Mouse (Mus musculus) heart, adult 2 months (tissue): ENCODE data around the gene Hes7. TPM values are rescaled to one million over a fixed set of nuclear protein-coding genes. Genes with fewer than 3 reads are reported as not detected.

ENCODE experiments used
- DNase-seq, 2 experiments: peaks; one replicate each; pipeline ENCODE4 v3.0.0; 2021
- H3K27ac ChIP-seq: fragments of 200-600 bp; 2 replicates; pipeline ENCODE4 v1.8.1; 2022
- H3K27me3 ChIP-seq: fragments of 200-500 bp; 2 replicates; pipeline ENCODE4 v1.6.1; 2012; ENCODE audit warnings: mild to moderate bottlenecking, low read length, inconsistent platforms, mixed read lengths; ENCODE audit not compliant: control insufficient read depth, insufficient read depth
- H3K36me3 ChIP-seq: fragments of 200-500 bp; 2 replicates; pipeline ENCODE4 v1.6.1; 2012; ENCODE audit warnings: low read length, inconsistent platforms; ENCODE audit not compliant: control insufficient read depth, insufficient read depth
- H3K4me1 ChIP-seq: fragments of 200-500 bp; 2 replicates; pipeline ENCODE4 v1.6.1; 2011; ENCODE audit warnings: low read length; ENCODE audit not compliant: control insufficient read depth, insufficient read depth
- H3K4me3 ChIP-seq: fragments of 200-600 bp; 2 replicates; pipeline ENCODE4 v1.8.1; 2022
- H3K79me2 ChIP-seq: fragments of 200-500 bp; replicated peaks from 2 replicates; pipeline ENCODE4 v1.6.1; 2012; ENCODE audit warnings: mild to moderate bottlenecking, inconsistent platforms, low read length, moderate library complexity, mixed read lengths; ENCODE audit not compliant: control insufficient read depth, insufficient read depth
- H3K9ac ChIP-seq: fragments of 200-500 bp; 2 replicates; pipeline ENCODE4 v1.6.1; 2012; ENCODE audit warnings: low read depth, mild to moderate bottlenecking, control low read depth, inconsistent platforms, low read length, mixed read lengths
- CTCF ChIP-seq: fragments of 200-600 bp; IDR thresholded peaks from 2 replicates; pipeline ENCODE4 v1.8.1; 2022; ENCODE audit warnings: antibody characterized with exemption, mild to moderate bottlenecking, moderate library complexity
- EP300 ChIP-seq: fragments of 200-500 bp; IDR thresholded peaks from 2 replicates; pipeline ENCODE4 v1.6.1; 2011; ENCODE audit warnings: low read depth, low read length, control low read depth; ENCODE audit not compliant: insufficient read depth
- POLR2A ChIP-seq: fragments of 200-500 bp; IDR thresholded peaks from 2 replicates; pipeline ENCODE4 v1.6.1; 2011; ENCODE audit warnings: mild to moderate bottlenecking, low read depth, low read length, control low read depth; ENCODE audit not compliant: insufficient read depth
- WGBS: fragments of 180-500 bp; shearing (Covaris S2); methylation state at CpG from one replicate; pipeline ENCODE4 v1.1.7; 2018; 5-methylcytosine and 5-hydroxymethylcytosine counted together
- intact Hi-C: fragments of 180-260 bp; cut with DNase I; formaldehyde crosslinking; loops from one replicate; pipeline ENCODE4 v1.15.1; 2025
- polyA plus RNA-seq: library from polyadenylated mRNA; depleted of rRNA; stranded (reverse); fragments of >200 nt; gene quantifications from 2 replicates; pipeline ENCODE4 v1.2.3, GENCODE M21; 2012
- total RNA-seq, 2 experiments: library from RNA; stranded (reverse); gene quantifications; 2 replicates each; pipeline ENCODE4 v1.2.3; 2021

Hes7 gene
- total and polyA plus RNA-seq, 3 experiments: 0.10 to 0.11 TPM; not detected in 1

DNA sequence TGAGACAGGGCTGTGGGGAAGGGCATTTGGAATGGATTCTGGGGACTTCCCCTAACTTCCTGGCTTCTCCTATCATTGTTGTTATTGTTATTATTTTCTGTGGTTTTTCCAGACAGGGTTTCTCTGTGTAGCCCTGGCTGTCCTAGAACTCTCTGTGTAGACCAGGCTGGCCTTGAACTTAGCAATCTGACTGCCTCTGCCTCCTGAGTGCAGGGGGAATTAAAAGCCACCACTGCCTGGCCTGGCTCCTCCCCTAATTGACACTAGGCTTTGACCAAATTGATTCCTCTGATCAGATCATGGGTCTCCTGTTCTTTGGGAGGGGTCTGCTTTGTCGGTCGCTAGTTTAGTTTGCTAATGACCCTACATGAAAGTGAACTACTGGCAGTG is 6.5 kb downstream of the Hes7 start:
- no peaks in the 10 kb centered on the region for H3K27me3 ChIP-seq
- H3K9ac ChIP-seq: no peak overlapping the region
- H3K4me3 ChIP-seq: no peak overlapping the region; the same call in 1 of the 2 replicates
- H3K27ac ChIP-seq: no peak overlapping the region; the same call in 1 of the 2 replicates
- no peaks in the 10 kb centered on the region for H3K79me2 ChIP-seq
- DNase-seq: no peak
- no peaks in the 10 kb centered on the region for H3K36me3 ChIP-seq
- WGBS: 73% methylated on average over 2 of the region's 2 CpGs
- intact Hi-C loops: loop anchor here (5.0 kb wide), 1 partner anchor 106 kb away; no protein-coding TSS in a partner anchor
- TF ChIP-seq CTCF: no peak
- TF ChIP-seq EP300: no peak
- no peak for TF ChIP-seq POLR2A
- peaks cover 3% of the 10 kb centered on the region; the same call in 1 of the 2 replicates for H3K4me1 ChIP-seq

DNA sequence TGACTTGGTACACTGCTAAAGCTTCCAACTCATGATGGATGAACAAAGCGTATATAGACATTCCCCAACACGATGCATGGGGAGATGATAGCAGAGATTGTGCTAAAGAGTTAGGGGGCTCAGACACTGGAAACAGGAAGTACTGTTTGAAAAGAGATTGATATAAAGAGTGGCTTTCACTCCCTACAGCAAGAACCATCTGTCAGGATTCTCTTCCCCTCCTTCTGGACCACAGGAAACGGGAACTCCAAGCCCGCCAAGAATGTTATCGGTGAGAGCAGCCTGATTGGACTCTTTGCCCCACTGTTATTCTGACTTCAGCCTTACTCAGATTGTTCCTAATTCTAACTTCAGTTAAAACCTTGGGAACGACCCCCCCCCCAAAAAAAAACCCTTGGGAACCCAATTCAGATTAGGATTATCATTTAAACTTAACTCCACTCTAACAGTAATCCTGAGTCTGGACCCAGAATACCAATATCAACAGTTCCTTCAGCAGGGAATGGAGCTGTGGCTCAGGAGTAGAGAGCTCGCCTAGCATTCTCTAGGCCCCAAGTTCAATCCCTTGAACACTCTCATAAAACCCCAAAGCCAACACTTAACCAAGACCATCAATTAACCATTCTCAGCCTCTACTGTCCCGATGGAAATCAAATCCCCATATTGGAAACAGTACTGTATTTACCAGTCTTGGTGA is 8.4 kb downstream of the Hes7 start:
- 49% methylated on average over 8 of the region's 8 CpGs for WGBS
- no peak for DNase-seq
- Histone ChIP-seq H3K4me1 (peaks cover 3% of the 10 kb centered on the region; the same call in 1 of the 2 replicates), H3K79me2 (no peaks in the 10 kb centered on the region), H3K36me3 (no peaks in the 10 kb centered on the region), H3K27ac (no peak overlapping the region), H3K9ac (no peak overlapping the region), H3K27me3 (no peaks in the 10 kb centered on the region), H3K4me3 (no peak overlapping the region)
- TF ChIP-seq CTCF (no peak), EP300 (no peak), POLR2A (no peak)
- intact Hi-C loops: loop anchor here (5.0 kb wide), 1 partner anchor 104 kb away; no protein-coding TSS in a partner anchor

DNA sequence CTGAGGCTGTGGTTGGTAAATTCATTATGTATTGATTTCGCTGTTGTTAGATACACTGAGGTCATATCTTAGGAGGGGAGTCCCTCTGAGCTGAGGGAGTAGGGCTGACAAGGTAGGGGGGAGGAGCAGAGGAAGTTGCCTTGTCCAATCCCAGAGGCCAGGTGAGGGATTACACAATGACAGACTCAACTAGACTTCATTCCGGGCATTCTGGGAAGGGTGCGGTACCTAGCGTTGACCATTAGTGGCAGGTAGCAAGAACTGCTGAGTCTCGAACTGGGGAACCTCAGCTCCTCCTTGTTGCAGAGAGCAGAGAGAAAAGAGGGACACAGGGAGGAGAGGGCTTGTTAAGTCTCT is 13.3 kb downstream of the Hes7 start:
- intact Hi-C loops: no loop called here
- Histone ChIP-seq H3K27ac (no peak overlapping the region), H3K36me3 (no peaks in the 10 kb centered on the region), H3K79me2 (no peaks in the 10 kb centered on the region), H3K27me3 (no peaks in the 10 kb centered on the region), H3K9ac (no peak overlapping the region), H3K4me3 (no peak overlapping the region), H3K4me1 (no peaks in the 10 kb centered on the region)
- DNase-seq: no peak
- WGBS: 48% methylated on average over 5 of the region's 5 CpGs
- TF ChIP-seq EP300: no peak
- no peak for TF ChIP-seq CTCF
- TF ChIP-seq POLR2A: no peak

DNA sequence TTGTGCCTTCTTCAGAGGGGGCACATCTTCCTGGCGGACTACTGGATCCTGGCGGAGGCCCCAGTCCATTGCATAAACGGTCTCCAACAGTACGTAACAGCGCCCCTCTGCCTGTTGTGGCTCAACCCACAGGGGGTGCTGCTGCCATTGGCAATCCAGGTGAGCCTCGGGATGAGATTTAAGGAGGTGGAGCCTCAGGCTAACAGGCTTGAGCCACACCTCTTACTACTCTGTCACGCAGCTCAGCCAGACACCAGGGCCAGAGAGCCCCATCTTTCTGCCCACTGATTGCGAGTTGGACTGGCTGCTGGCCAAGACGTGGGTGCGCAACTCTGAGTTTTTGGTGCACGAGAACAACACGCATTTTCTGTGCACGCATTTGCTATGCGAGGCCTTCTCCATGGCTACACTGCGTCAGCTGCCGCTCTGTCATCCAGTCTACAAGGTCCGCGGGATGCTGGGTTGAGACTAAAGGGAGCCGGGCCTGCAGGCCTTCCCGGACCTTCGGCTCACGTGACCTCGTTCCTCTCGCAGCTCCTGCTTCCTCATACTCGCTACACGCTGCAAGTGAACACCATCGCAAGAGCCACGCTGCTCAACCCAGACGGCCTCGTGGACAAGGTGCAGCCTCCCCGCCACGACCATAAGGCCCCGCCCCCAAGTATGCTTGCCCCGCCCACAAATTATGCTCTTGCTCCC is 13.9 kb downstream of the Hes7 start:
- H3K79me2 ChIP-seq: no peaks in the 10 kb centered on the region
- peak overlapping the region; percentile 35 for H3K9ac ChIP-seq
- peak overlapping the region; percentile 57 for H3K4me3 ChIP-seq
- no peaks in the 10 kb centered on the region for H3K4me1 ChIP-seq
- TF ChIP-seq POLR2A (no peak), CTCF (peak; percentile 54), EP300 (no peak)
- 5% methylated on average over 34 of the region's 34 CpGs for WGBS
- DNase-seq: peak; percentile 49 to 51
- H3K27me3 ChIP-seq: no peaks in the 10 kb centered on the region
- intact Hi-C loops: no loop called here
- H3K27ac ChIP-seq: no peak overlapping the region
- no peaks in the 10 kb centered on the region for H3K36me3 ChIP-seq

DNA sequence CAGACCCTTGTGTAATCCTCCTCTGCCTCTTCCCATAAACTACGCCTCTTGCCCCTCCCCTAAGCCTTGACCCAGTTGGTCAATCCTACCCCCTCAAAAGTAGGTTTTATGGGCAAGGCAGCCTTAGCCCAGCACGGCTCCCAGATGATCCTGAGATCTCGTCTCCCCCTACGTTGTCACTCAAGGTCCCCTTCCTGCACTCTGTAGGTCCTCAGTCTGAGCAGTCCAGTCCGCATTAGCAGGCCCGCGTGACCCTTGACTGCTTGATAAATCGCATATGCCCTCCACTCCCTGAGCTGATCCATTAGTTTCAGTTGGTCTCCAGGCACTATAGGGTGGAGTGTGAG is 14.4 kb downstream of the Hes7 start:
- H3K27me3 ChIP-seq: no peaks in the 10 kb centered on the region
- H3K4me3 ChIP-seq: peak overlapping the region; percentile 57; the same call in 1 of the 2 replicates
- no peaks in the 10 kb centered on the region for H3K4me1 ChIP-seq
- WGBS: 53% methylated on average over 8 of the region's 8 CpGs
- no peak for DNase-seq
- no peak for TF ChIP-seq POLR2A
- H3K36me3 ChIP-seq: no peaks in the 10 kb centered on the region
- H3K9ac ChIP-seq: no peak overlapping the region
- H3K27ac ChIP-seq: no peak overlapping the region
- no peaks in the 10 kb centered on the region for H3K79me2 ChIP-seq
- intact Hi-C loops: no loop called here

DNA sequence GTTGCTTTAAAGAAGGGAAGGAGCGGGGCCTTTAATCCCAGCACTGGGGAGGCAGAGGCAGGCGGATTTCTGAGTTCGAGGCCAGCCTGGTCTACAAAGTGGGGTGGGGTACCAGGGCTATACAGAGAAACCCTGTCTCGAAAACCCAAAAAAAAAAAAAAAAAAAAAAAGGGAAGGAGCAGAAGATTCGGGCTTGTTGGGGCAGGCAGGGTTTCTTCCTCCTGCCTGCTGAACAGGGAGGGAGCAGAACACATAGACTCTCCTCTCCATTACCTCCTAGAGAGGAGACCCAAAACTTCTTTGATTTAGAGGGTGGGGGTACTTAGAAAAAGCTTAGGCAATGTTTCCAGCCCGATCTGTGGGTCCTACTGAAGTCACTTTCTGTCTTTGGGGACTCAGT is 15.2 kb downstream of the Hes7 start:
- H3K27me3 ChIP-seq: no peaks in the 10 kb centered on the region
- 85% methylated on average over 6 of the region's 6 CpGs for WGBS
- H3K36me3 ChIP-seq: no peaks in the 10 kb centered on the region
- no peaks in the 10 kb centered on the region for H3K79me2 ChIP-seq
- TF ChIP-seq EP300 (no peak), CTCF (no peak), POLR2A (no peak)
- no peaks in the 10 kb centered on the region for H3K4me1 ChIP-seq
- no peak overlapping the region for H3K9ac ChIP-seq
- no peak overlapping the region for H3K4me3 ChIP-seq
- intact Hi-C loops: no loop called here
- no peak for DNase-seq
- no peak overlapping the region for H3K27ac ChIP-seq
